Mouse (Mus musculus) adrenal gland (tissue): ENCODE results near the gene Gpr141.

Source experiments
- intact Hi-C: fragments of 180-260 bp; cut with DNase I; formaldehyde crosslinking; loops from one replicate; pipeline ENCODE4 v1.15.1; 2025

Gpr141 gene

DNA sequence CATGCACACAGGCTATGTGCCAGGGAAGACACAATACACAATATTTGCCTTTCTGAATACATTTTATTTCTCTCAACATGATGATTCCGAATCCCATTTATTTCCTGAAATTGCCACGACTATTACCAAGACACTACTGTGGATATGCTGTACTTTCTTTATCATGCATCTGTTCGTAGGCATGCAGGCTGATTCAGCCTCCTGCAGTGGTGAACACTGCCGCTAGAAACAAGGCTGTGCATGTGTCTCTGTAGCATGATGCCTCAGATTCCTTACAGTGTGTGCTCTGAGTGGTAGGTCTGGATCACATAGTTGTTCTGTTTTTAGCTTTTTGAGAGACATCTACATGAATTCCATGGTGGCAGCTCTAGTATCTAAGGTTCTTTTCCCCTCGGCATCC, 89.5 kb downstream of the Gpr141 start:
- intact Hi-C loops, result no loop called here

DNA sequence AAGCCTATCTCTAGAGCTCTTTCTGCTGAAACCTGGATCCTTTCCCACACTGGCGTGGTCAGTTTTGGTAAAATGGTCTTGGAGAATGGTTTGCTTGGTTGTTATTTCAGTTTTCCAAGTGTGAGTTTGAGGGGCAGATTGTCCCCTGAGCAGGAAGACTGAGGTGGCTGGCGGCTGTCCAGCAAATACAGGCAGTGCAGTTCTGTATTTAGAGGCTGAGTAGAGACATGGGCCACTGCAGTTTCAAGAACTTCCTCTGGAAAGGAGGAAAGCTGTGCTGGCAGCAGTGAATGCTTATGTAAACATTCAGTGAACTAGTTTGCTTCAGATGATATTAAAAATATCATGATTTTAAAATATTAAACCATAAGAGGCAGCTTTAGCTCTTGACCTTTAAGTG, 93.2 kb downstream of the Gpr141 start:
- intact Hi-C loops, result no loop called here

DNA sequence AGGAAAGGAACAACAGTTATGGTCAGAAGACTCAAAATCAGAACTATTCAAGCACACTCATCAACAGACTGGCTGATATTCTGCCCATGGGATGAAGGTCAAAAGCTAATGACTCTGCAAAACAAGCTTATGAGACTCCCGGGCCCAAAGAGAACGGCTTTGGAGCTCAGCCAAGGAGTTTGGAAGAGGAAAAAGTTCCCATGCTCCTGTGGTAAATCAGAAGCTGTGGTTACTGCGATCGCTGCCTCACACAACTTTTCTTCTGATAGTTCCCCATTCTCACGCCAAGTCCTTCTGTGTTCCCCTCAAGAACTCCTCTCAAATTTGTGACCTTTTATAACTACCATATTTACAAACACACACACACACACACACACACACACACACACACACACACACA, 105.1 kb downstream of the Gpr141 start:
- intact Hi-C loops, result no loop called here

DNA sequence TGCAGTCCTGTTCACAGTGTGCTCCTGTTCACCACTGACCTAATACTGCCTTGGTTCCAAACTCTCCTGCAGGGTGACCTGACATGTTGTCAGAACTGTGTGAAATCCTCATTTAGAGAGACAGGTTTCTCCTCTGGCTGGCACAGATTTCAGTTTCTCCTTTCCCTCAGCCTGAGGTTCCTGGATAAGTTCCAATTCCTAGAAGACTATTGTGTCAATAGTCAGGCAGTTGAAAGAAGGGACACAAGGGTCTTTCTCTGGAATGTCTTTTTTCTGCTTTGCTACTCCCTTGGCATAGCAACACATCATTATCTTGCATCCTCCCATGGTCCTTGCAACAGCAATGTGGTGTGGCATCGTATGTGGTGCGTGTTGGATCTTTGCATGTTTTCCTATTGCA, 106.9 kb downstream of the Gpr141 start:
- intact Hi-C loops, result no loop called here

DNA sequence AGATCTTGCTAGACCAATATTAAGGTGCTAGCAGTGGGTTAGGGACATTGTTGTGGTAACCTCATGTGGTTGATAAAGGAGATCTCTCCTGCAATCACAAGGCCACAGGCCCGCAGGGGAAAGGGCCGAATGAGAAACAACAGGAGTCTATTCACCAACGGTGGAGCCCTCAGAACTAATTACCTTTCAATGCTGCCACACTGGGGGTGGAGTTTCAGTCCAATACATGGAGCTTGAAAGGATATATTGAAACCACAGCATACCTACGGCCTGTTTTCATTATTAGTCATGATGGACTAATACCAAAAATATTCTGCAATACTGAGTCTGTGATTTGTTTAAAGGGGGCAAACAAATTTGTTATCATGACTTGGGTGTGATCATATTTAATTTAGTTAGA, 120.3 kb downstream of the Gpr141 start:
- intact Hi-C loops, result loop anchor here (10.0 kb wide), 1 partner anchor 781 kb away; no protein-coding TSS in a partner anchor

DNA sequence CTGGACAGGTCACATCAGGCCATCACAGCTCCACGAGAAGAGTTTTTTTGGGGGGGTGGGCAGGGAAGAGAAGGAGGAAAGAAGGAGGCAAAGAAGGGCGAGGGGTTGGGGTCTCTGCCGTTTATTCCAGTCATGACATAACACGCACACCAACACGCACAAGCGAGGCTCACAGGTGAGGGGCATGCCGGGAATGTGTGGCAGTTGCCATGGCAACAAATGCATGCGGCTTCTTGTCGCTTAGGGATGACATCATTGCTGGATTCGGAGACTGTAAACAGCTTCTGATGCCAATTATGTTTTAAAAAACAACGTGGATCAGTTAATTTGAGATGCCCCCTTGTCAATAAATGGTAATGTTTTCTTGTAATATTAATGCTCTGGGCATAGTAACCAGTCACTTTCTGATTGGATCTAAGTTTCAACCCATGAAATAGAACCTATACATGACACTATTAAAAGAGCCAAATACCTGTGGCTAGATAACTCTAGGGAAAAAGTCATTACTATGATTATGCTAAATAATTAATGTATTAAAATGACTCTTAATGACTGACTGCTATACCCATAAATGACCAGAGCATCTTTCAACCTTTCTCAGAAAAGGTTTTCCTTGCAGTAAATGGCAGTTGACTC, 122.5 kb downstream of the Gpr141 start:
- intact Hi-C loops, result loop anchor here (10.0 kb wide), 1 partner anchor 783 kb away; no protein-coding TSS in a partner anchor

DNA sequence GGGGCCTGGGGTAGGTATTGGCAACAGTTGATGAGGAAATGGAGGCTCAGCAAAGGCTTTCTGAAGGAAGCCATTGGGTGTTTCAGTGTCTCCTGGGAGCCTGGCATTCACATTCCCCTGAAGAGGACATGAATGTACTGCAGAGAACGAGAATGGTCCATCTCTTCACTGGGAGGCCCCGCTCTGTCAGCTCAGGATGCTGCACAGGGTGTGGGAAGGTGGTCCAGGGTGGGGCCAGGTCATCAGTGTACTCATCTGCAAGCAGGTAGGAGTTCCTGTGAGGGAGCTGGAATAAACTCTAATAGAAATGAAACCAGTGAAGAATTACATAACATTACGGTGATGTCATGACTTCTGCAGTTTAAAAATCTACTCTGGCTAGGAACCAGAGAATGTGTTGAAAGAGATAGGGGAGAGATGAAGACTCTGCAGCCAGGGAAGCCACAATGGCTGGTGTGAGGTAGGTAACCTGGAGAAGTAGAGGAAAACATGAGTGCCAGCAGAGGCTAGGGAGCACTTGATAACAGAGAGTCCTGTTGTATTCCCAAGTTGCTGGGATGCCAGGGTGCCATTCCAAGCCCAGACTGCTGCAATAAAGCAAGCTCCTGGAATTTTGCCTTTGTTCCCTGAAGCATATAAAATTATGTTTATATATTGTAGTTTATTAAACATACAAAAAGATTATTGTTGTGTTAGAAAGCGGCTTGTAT, 123.2 kb downstream of the Gpr141 start:
- intact Hi-C loops, result loop anchor here (10.0 kb wide), 1 partner anchor 784 kb away; no protein-coding TSS in a partner anchor
